Mouse (Mus musculus) liver, adult 2 months (tissue): ENCODE measurements around the gene Utrn. TPM values are rescaled to one million over a fixed set of nuclear protein-coding genes. Genes with fewer than 3 reads are reported as not detected.

ENCODE experiments used
- DNase-seq: peaks from one replicate; pipeline ENCODE4 v3.0.0-alpha.2; 2011; ENCODE audit warnings: low read depth, low spot score; ENCODE audit errors: extremely low read depth
- H3K27ac ChIP-seq: fragments of 200-500 bp; replicated peaks from 2 replicates; pipeline ENCODE4 v1.5.1; 2012; ENCODE audit warnings: low read depth, mild to moderate bottlenecking, control low read depth, inconsistent platforms, low read length; ENCODE audit not compliant: insufficient read depth
- H3K27me3 ChIP-seq: fragments of 200-500 bp; 2 replicates; pipeline ENCODE4 v1.6.1; 2012; ENCODE audit warnings: mild to moderate bottlenecking, moderate library complexity, low read length, inconsistent platforms; ENCODE audit not compliant: control insufficient read depth, insufficient read depth
- H3K36me3 ChIP-seq: fragments of 200-500 bp; 2 replicates; pipeline ENCODE4 v1.6.1; 2012; ENCODE audit warnings: low read length, inconsistent platforms; ENCODE audit not compliant: control insufficient read depth, insufficient read depth
- H3K4me1 ChIP-seq: fragments of 200-500 bp; 2 replicates; pipeline ENCODE4 v1.6.1; 2011; ENCODE audit warnings: low read length; ENCODE audit not compliant: control insufficient read depth, insufficient read depth
- H3K4me3 ChIP-seq: fragments of 200-500 bp; 2 replicates; pipeline ENCODE4 v1.5.1; 2011; ENCODE audit warnings: low read depth, mild to moderate bottlenecking, control low read depth, low read length, moderate library complexity; ENCODE audit not compliant: insufficient read depth
- H3K79me2 ChIP-seq: fragments of 200-500 bp; 2 replicates; pipeline ENCODE4 v1.6.1; 2012; ENCODE audit warnings: inconsistent platforms, mild to moderate bottlenecking, low read length, moderate library complexity; ENCODE audit not compliant: control insufficient read depth, insufficient read depth
- H3K9ac ChIP-seq: fragments of 200-500 bp; 2 replicates; pipeline ENCODE4 v1.6.1; 2012; ENCODE audit warnings: low read depth, mild to moderate bottlenecking, control low read depth, inconsistent platforms, low read length
- CTCF ChIP-seq: fragments of 200-500 bp; IDR thresholded peaks from 2 replicates; pipeline ENCODE4 v1.5.1; 2011; ENCODE audit warnings: low read depth, low read length, control low read depth
- POLR2A ChIP-seq: fragments of 200-500 bp; IDR thresholded peaks from 2 replicates; pipeline ENCODE4 v1.6.1; 2011; ENCODE audit warnings: low read length, control low read depth; ENCODE audit not compliant: insufficient read depth; ENCODE audit errors: extremely low read depth
- WGBS: fragments of 180-500 bp; shearing (Covaris S2); methylation state at CpG from one replicate; pipeline ENCODE4 v1.1.7; 2018; 5-methylcytosine and 5-hydroxymethylcytosine counted together
- polyA plus RNA-seq: library from polyadenylated mRNA; depleted of rRNA; stranded (reverse); fragments of >200 nt; gene quantifications from 2 replicates; pipeline ENCODE4 v1.2.3, GENCODE M21; 2012
- total RNA-seq: library from RNA; depleted of rRNA; stranded (reverse); fragments of >200 nt; gene quantifications from 2 replicates; pipeline ENCODE4 v1.2.3, GENCODE M21; 2014

Utrn gene
- total and polyA plus RNA-seq, 2 experiments: 5.9 to 25.7 TPM

GRCm38 (mm10) chr10:12820978-12821735 lies 48.0 kb downstream of the Utrn start:
- Histone ChIP-seq H3K36me3 (no peaks in the 10 kb centered on the region), H3K27me3 (no peaks in the 10 kb centered on the region), H3K4me3 (no peak overlapping the region), H3K4me1 (peaks cover 15% of the 10 kb centered on the region), H3K9ac (no peak overlapping the region), H3K79me2 (peaks cover 24% of the 10 kb centered on the region), H3K27ac (no peak overlapping the region)
- TF ChIP-seq POLR2A (no peak), CTCF (no peak)
- peak; percentile 39 for DNase-seq
- WGBS: 43% methylated on average over 13 of the region's 13 CpGs

GRCm38 (mm10) chr10:12817409-12817808 lies 51.8 kb downstream of the Utrn start:
- peaks cover 16% of the 10 kb centered on the region for H3K4me1 ChIP-seq
- DNase-seq: peak; percentile 99
- no peaks in the 10 kb centered on the region for H3K27me3 ChIP-seq
- TF ChIP-seq POLR2A: no peak
- TF ChIP-seq CTCF: no peak
- H3K36me3 ChIP-seq: no peaks in the 10 kb centered on the region
- H3K4me3 ChIP-seq: peak overlapping the region; percentile 9; the same call in 1 of the 2 replicates
- WGBS: 17% methylated on average over 6 of the region's 6 CpGs
- H3K79me2 ChIP-seq: peaks cover 34% of the 10 kb centered on the region
- H3K9ac ChIP-seq: peak overlapping the region; percentile 27; the same call in 1 of the 2 replicates
- H3K27ac ChIP-seq: peak overlapping the region; percentile 33; the same call in 1 of the 2 replicates

GRCm38 (mm10) chr10:12816530-12816929 lies 52.6 kb downstream of the Utrn start:
- H3K4me1 ChIP-seq: peaks cover 16% of the 10 kb centered on the region
- H3K27ac ChIP-seq: peak overlapping the region; percentile 47

GRCm38 (mm10) chr10:12814411-12814810 lies 54.8 kb downstream of the Utrn start:
- Histone ChIP-seq H3K4me3 (no peak overlapping the region), H3K79me2 (peaks cover 29% of the 10 kb centered on the region; the same call in 1 of the 2 replicates), H3K36me3 (no peaks in the 10 kb centered on the region), H3K27me3 (no peaks in the 10 kb centered on the region), H3K9ac (no peak overlapping the region), H3K27ac (no peak overlapping the region), H3K4me1 (peaks cover 21% of the 10 kb centered on the region)
- TF ChIP-seq POLR2A (no peak), CTCF (no peak)
- WGBS: 79% methylated on average over 7 of the region's 7 CpGs
- DNase-seq: no peak

More at GRCm38 (mm10) chr10:12816530-12816929, 52.6 kb downstream of the Utrn start:
- Histone ChIP-seq H3K27me3 (no peaks in the 10 kb centered on the region), H3K79me2 (peaks cover 33% of the 10 kb centered on the region; the same call in 1 of the 2 replicates), H3K4me3 (no peak overlapping the region), H3K36me3 (no peaks in the 10 kb centered on the region), H3K9ac (no peak overlapping the region)
- peak; percentile 67 for DNase-seq
- 55% methylated on average over 6 of the region's 6 CpGs for WGBS
- no peak for TF ChIP-seq CTCF

- H3K9ac ChIP-seq: no peak overlapping the region
- H3K4me3 ChIP-seq: no peak overlapping the region
These were observed 55.3 kb downstream of the Utrn start for GRCm38 (mm10) chr10:12813881-12814280.

More at GRCm38 (mm10) chr10:12813881-12814280, 55.3 kb downstream of the Utrn start:
- Histone ChIP-seq H3K4me1 (peaks cover 21% of the 10 kb centered on the region), H3K27ac (no peak overlapping the region), H3K27me3 (no peaks in the 10 kb centered on the region), H3K36me3 (no peaks in the 10 kb centered on the region), H3K79me2 (peaks cover 28% of the 10 kb centered on the region; the same call in 1 of the 2 replicates)
- no peak for TF ChIP-seq POLR2A
- no peak for TF ChIP-seq CTCF
- no peak for DNase-seq
- 84% methylated on average over 4 of the region's 4 CpGs for WGBS
